Mouse (Mus musculus): ENCODE measurements around the gene Col25a1. TPM values are rescaled to one million over a fixed set of nuclear protein-coding genes. Genes with fewer than 3 reads are reported as not detected.

Gene Col25a1
- total RNA-seq, 2 experiments from 2014 or later = 44.9 to 47.0 TPM

GRCm38 (mm10) chr3:130449864-130450263 is 318.6 kb downstream of the Col25a1 start:
- Histone ChIP-seq H3K4me3 (no peak overlapping the region), H3K27ac (no peak overlapping the region)
- no peak for TF ChIP-seq CTCF (IDR thresholded peaks at IDR 0.05)
- no peak for DNase-seq (ENCODE audit: extremely low spot score in 1 of 2, low spot score in 2 of 2)
- intact Hi-C loops (cut with DNase I) = no loop called here

- no peak for TF ChIP-seq CTCF (IDR thresholded peaks at IDR 0.05)
- H3K4me3 ChIP-seq = no peak overlapping the region
- no peak for DNase-seq (ENCODE audit: extremely low spot score in 1 of 2, low spot score in 2 of 2)
- intact Hi-C loops (cut with DNase I) = no loop called here
- H3K27ac ChIP-seq = no peak overlapping the region
These were observed 334.1 kb downstream of the Col25a1 start for GRCm38 (mm10) chr3:130465371-130465770.

GRCm38 (mm10) chr3:130473211-130473768 is 342.0 kb downstream of the Col25a1 start:
- H3K27ac ChIP-seq = no peak overlapping the region
- DNase-seq (ENCODE audit: extremely low spot score in 1 of 2, low spot score in 2 of 2) = no peak
- intact Hi-C loops (cut with DNase I) = no loop called here
- no peak overlapping the region for H3K4me3 ChIP-seq
- no peak for TF ChIP-seq CTCF (IDR thresholded peaks at IDR 0.05)

GRCm38 (mm10) chr3:130473970-130474369 is 342.7 kb downstream of the Col25a1 start:
- no peak for DNase-seq (ENCODE audit: extremely low spot score in 1 of 2, low spot score in 2 of 2)
- Histone ChIP-seq H3K27ac (no peak overlapping the region), H3K4me3 (no peak overlapping the region)
- intact Hi-C loops (cut with DNase I) = no loop called here
- no peak for TF ChIP-seq CTCF (IDR thresholded peaks at IDR 0.05)

GRCm38 (mm10) chr3:130482513-130482912 is 351.2 kb downstream of the Col25a1 start:
- no peak overlapping the region for H3K4me3 ChIP-seq
- H3K27ac ChIP-seq = no peak overlapping the region
- intact Hi-C loops (cut with DNase I) = no loop called here
- TF ChIP-seq CTCF (IDR thresholded peaks at IDR 0.05) = no peak
- no peak for DNase-seq (ENCODE audit: extremely low spot score in 1 of 2, low spot score in 2 of 2)

GRCm38 (mm10) chr3:130488839-130489238 is 357.5 kb downstream of the Col25a1 start:
- intact Hi-C loops (cut with DNase I) = no loop called here
- Histone ChIP-seq H3K4me3 (no peak overlapping the region), H3K27ac (no peak overlapping the region)
- DNase-seq (ENCODE audit: extremely low spot score in 1 of 2, low spot score in 2 of 2) = no peak
- no peak for TF ChIP-seq CTCF (IDR thresholded peaks at IDR 0.05)

GRCm38 (mm10) chr3:130494192-130494591 is 362.9 kb downstream of the Col25a1 start:
- TF ChIP-seq CTCF (IDR thresholded peaks at IDR 0.05) = no peak
- no peak overlapping the region for H3K4me3 ChIP-seq
- intact Hi-C loops (cut with DNase I) = no loop called here
- H3K27ac ChIP-seq = no peak overlapping the region
- DNase-seq (ENCODE audit: extremely low spot score in 1 of 2, low spot score in 2 of 2) = no peak

- no peak overlapping the region for H3K27ac ChIP-seq
- intact Hi-C loops (cut with DNase I) = no loop called here
- DNase-seq (ENCODE audit: extremely low spot score in 1 of 2, low spot score in 2 of 2) = no peak
- H3K4me3 ChIP-seq = no peak overlapping the region
- TF ChIP-seq CTCF (IDR thresholded peaks at IDR 0.05) = peak; percentile 31
These were observed 363.5 kb downstream of the Col25a1 start for GRCm38 (mm10) chr3:130494665-130495396.

- TF ChIP-seq CTCF (IDR thresholded peaks at IDR 0.05) = no peak
- intact Hi-C loops (cut with DNase I) = no loop called here
- no peak overlapping the region for H3K4me3 ChIP-seq
- H3K27ac ChIP-seq = no peak overlapping the region
- no peak for DNase-seq (ENCODE audit: extremely low spot score in 1 of 2, low spot score in 2 of 2)
These were observed 365.7 kb downstream of the Col25a1 start for GRCm38 (mm10) chr3:130497036-130497435.

GRCm38 (mm10) chr3:130501713-130502112 is 370.4 kb downstream of the Col25a1 start:
- Histone ChIP-seq H3K4me3 (no peak overlapping the region), H3K27ac (no peak overlapping the region)
- TF ChIP-seq CTCF (IDR thresholded peaks at IDR 0.05) = no peak
- intact Hi-C loops (cut with DNase I) = no loop called here
- DNase-seq (ENCODE audit: extremely low spot score in 1 of 2, low spot score in 2 of 2) = no peak

- H3K27ac ChIP-seq = no peak overlapping the region
- no peak overlapping the region for H3K4me3 ChIP-seq
- DNase-seq (ENCODE audit: extremely low spot score in 1 of 2, low spot score in 2 of 2) = peak in 1 of 2 experiments; percentile 29
- intact Hi-C loops (cut with DNase I) = no loop called here
- TF ChIP-seq CTCF (IDR thresholded peaks at IDR 0.05) = no peak
These were observed 377.0 kb downstream of the Col25a1 start for GRCm38 (mm10) chr3:130508330-130508729.

- no peak overlapping the region for H3K27ac ChIP-seq
- H3K4me3 ChIP-seq = no peak overlapping the region
- no peak for DNase-seq (ENCODE audit: extremely low spot score in 1 of 2, low spot score in 2 of 2)
- TF ChIP-seq CTCF (IDR thresholded peaks at IDR 0.05) = no peak
- intact Hi-C loops (cut with DNase I) = no loop called here
These were observed 387.2 kb downstream of the Col25a1 start for GRCm38 (mm10) chr3:130518457-130518879.
